Mouse (Mus musculus) liver, embryonic 11.5 days (tissue): Measurements from ENCODE around the gene Tmem56. TPM values are rescaled to one million over a fixed set of nuclear protein-coding genes. Genes with fewer than 3 reads are reported as not detected.

Experiments
- ATAC-seq: fragments of 200-750 bp; cut with Nextera tagmentation; replicated peaks from 2 replicates; pipeline ENCODE4 v1.8.0; 2017; ENCODE audit warnings: moderate number of reproducible peaks, mild to moderate bottlenecking, moderate TSS enrichment, moderate library complexity; ENCODE audit not compliant: low FRiP score
- DNase-seq: peaks from one replicate; pipeline ENCODE4 v3.0.0-alpha.2; 2017; ENCODE audit warnings: low spot score
- H3K27ac ChIP-seq: fragments of 300-500 bp; sonication (generic); 2 replicates; pipeline ENCODE4 v1.5.1; 2014; ENCODE audit warnings: mild to moderate bottlenecking, low read depth, low read length, control low read depth
- H3K27me3 ChIP-seq: fragments of 300-500 bp; sonication (generic); replicated peaks from 2 replicates; pipeline ENCODE4 v1.6.1; 2014; ENCODE audit warnings: low read length, mixed read lengths; ENCODE audit not compliant: control insufficient read depth, insufficient read depth
- H3K36me3 ChIP-seq: fragments of 300-500 bp; sonication (generic); 2 replicates; pipeline ENCODE4 v1.6.1; 2014; ENCODE audit warnings: mild to moderate bottlenecking, low read length, moderate library complexity, mixed read lengths; ENCODE audit not compliant: control insufficient read depth, insufficient read depth
- H3K4me1 ChIP-seq: fragments of 300-500 bp; sonication (generic); replicated peaks from 2 replicates; pipeline ENCODE4 v1.6.1; 2014; ENCODE audit warnings: low read length, mixed read lengths; ENCODE audit not compliant: control insufficient read depth, insufficient read depth
- H3K4me2 ChIP-seq: fragments of 300-500 bp; sonication (generic); 2 replicates; pipeline ENCODE4 v1.6.1; 2014; ENCODE audit warnings: mild to moderate bottlenecking, control low read depth, moderate library complexity
- H3K4me3 ChIP-seq: fragments of 300-500 bp; sonication (generic); 2 replicates; pipeline ENCODE4 v1.5.1; 2014; ENCODE audit warnings: low read depth, low read length, control low read depth
- H3K9ac ChIP-seq: fragments of 300-500 bp; sonication (generic); 2 replicates; pipeline ENCODE4 v1.6.1; 2014; ENCODE audit warnings: low read depth, low read length, control low read depth
- H3K9me3 ChIP-seq: fragments of 300-500 bp; sonication (generic); 2 replicates; pipeline ENCODE4 v1.6.1; 2016; ENCODE audit warnings: low read length, inconsistent platforms, mixed read lengths; ENCODE audit not compliant: control insufficient read depth
- WGBS: fragments of 180-500 bp; shearing (Covaris S2); extraction: QIAGEN DNeasy Blood & Tissue Kit; methylation state at CpG from one replicate; pipeline ENCODE4 v1.1.7; 2014; 5-methylcytosine and 5-hydroxymethylcytosine counted together
- polyA plus RNA-seq: library from polyadenylated mRNA; unstranded; fragments of >200 nt; fragmentation: Nextera tagmentation; extraction: Ambion mirVana; gene quantifications from 2 replicates; pipeline ENCODE4 v1.2.1, GENCODE M21; 2014

Gene Tmem56
- polyA plus RNA-seq, 1 experiment from 2014 or later = 31.2 TPM

DNA sequence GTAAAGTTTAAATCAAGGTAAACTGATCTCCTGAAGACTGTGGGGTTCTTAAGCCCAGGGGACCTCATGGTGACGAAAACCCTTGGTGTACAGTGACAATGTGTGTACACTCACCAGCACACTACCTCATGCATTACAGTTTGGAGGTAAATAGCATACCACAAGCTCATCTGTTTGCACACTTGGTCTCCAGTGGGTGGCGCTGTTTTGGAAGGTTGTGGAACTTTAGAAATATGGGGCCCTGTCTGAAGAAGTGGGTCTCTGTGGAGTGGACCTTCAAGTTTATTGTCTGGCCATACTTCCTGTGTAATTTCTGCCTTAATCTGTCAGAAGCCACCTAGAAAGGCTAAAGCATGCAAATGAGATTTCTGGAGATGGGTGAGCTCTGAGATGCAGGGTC, 121.2 kb downstream of the Tmem56 start:
- Histone ChIP-seq H3K4me1 (peaks cover 3% of the 10 kb centered on the region; the same call in 1 of the 2 replicates), H3K4me3 (no peak overlapping the region), H3K4me2 (no peak overlapping the region), H3K9me3 (no peaks in the 10 kb centered on the region), H3K27ac (no peak overlapping the region), H3K9ac (no peak overlapping the region), H3K27me3 (no peaks in the 10 kb centered on the region), H3K36me3 (no peaks in the 10 kb centered on the region; the same call in 1 of the 2 replicates)
- ATAC-seq (no peak), DNase-seq (no peak)
- WGBS = 41% methylated on average over 2 of the region's 2 CpGs

DNA sequence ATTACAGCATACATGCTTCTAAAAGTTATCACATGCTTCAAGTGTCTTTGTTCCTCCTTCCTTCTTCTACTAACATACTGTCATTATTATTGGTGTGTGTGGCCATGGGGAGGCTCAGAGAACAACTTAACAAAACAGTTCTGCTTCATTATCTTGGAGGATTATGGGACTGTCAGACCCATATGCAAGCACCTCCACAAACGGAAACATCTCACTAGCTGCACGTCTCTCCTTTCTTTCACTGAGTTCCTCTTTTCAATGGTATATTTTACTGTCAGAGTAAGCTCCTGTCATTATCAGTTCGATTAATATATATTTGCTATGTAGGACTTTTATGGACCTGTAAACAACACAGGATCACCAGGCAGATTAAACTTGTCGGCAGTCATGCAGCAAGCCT, 122.5 kb downstream of the Tmem56 start:
- no peak overlapping the region for H3K27ac ChIP-seq
- H3K4me1 ChIP-seq = peaks cover 3% of the 10 kb centered on the region; the same call in 1 of the 2 replicates
- H3K36me3 ChIP-seq = no peaks in the 10 kb centered on the region
- H3K27me3 ChIP-seq = no peaks in the 10 kb centered on the region
- 38% methylated on average over 4 of the region's 4 CpGs for WGBS
- DNase-seq (no peak), ATAC-seq (no peak)
- H3K9me3 ChIP-seq = no peaks in the 10 kb centered on the region
- H3K4me2 ChIP-seq = no peak overlapping the region
- no peak overlapping the region for H3K4me3 ChIP-seq
- H3K9ac ChIP-seq = no peak overlapping the region

DNA sequence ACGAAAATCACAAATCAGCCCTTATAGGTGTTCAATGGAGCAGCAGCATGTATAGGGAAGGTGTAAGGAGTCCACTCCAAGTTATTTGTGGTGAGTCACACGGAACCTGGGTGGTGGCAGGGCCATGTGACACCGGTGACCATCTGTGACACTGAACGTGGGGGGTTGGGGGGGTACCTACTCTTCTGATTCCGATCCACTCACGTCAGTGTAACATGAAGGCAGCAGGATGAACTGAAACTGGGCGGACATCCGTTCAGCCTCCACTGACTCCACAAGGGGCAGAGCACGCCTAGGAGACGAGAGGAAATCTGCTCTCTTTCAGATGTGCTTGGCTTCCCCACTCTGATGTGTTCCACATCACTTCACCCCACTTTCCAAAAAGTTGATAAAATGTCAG, 123.3 kb downstream of the Tmem56 start:
- DNase-seq (no peak), ATAC-seq (no peak)
- no peak overlapping the region for H3K9ac ChIP-seq
- H3K4me1 ChIP-seq = peaks cover 3% of the 10 kb centered on the region; the same call in 1 of the 2 replicates
- H3K36me3 ChIP-seq = no peaks in the 10 kb centered on the region
- no peak overlapping the region for H3K4me3 ChIP-seq
- H3K27ac ChIP-seq = no peak overlapping the region
- H3K4me2 ChIP-seq = no peak overlapping the region
- no peaks in the 10 kb centered on the region for H3K9me3 ChIP-seq
- 80% methylated on average over 10 of the region's 10 CpGs for WGBS
- H3K27me3 ChIP-seq = no peaks in the 10 kb centered on the region

DNA sequence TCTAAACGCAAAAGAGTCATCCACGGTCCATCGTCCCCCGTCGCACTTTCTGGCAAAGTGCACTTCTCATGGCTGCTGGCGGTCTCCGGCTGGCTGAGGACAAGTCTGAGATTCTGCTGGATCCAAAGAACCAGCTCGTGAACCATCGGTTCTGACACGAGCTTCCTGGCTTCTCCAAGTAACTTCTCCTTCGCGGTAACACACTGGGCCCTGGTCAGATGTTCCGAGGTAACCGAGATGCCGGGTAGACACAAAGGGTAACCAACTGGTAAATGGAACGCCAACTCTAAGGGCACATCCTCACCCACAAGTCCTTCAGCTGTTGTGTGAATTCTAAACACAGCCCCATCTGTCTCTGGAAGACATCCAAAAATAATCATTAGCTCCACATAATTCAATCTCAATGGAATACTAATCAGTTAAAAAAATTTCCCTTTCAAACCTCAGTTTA, 124.0 kb downstream of the Tmem56 start:
- no peaks in the 10 kb centered on the region for H3K27me3 ChIP-seq
- no peak for DNase-seq
- ATAC-seq = no peak
- H3K4me2 ChIP-seq = no peak overlapping the region
- no peak overlapping the region for H3K4me3 ChIP-seq
- H3K4me1 ChIP-seq = peaks cover 3% of the 10 kb centered on the region; the same call in 1 of the 2 replicates
- H3K9ac ChIP-seq = no peak overlapping the region
- no peaks in the 10 kb centered on the region for H3K9me3 ChIP-seq
- no peaks in the 10 kb centered on the region for H3K36me3 ChIP-seq
- WGBS = 90% methylated on average over 16 of the region's 16 CpGs
- H3K27ac ChIP-seq = no peak overlapping the region

DNA sequence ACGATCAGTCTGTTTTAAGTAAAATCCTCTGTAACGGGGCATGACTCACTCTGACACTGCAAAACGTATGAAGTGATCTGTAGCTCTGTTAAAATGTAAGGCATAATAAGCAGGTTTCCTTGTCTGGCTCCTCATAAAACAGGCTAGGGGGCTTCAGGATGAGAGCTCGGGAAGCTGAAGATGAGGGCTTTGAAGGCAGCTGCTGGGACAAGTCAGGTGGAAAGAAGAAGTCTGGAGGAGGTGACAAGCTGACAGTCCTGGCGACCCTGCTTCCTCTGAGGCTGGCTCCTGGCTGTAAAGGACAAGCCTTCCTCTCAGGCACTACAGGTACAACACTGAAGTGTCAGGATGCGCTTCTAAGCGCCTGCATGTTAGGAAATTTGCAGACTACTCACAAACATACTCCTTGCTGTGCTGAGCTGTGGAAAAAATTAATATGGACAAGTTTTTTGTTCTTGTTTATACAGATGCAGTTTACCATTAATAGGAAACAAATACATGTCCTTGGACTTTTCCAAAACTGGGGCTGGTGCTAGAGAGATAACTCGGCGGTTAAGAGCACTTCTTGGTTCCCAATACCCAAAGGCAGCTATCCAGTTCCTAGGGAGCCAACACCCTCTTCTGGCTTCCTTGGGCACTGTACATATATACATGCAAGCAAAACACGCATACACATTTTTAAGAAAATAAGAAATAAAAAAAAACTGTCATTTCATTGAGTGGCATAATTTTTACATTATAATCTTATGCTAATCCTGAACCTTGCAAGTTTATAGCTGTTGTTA, 125.2 kb downstream of the Tmem56 start:
- H3K36me3 ChIP-seq = no peaks in the 10 kb centered on the region
- no peak for ATAC-seq
- no peaks in the 10 kb centered on the region for H3K27me3 ChIP-seq
- no peak for DNase-seq
- H3K27ac ChIP-seq = no peak overlapping the region
- H3K9me3 ChIP-seq = no peaks in the 10 kb centered on the region
- no peak overlapping the region for H3K4me2 ChIP-seq
- WGBS = 68% methylated on average over 10 of the region's 10 CpGs
- no peak overlapping the region for H3K9ac ChIP-seq
- no peak overlapping the region for H3K4me3 ChIP-seq
- no peaks in the 10 kb centered on the region; the same call in 1 of the 2 replicates for H3K4me1 ChIP-seq

DNA sequence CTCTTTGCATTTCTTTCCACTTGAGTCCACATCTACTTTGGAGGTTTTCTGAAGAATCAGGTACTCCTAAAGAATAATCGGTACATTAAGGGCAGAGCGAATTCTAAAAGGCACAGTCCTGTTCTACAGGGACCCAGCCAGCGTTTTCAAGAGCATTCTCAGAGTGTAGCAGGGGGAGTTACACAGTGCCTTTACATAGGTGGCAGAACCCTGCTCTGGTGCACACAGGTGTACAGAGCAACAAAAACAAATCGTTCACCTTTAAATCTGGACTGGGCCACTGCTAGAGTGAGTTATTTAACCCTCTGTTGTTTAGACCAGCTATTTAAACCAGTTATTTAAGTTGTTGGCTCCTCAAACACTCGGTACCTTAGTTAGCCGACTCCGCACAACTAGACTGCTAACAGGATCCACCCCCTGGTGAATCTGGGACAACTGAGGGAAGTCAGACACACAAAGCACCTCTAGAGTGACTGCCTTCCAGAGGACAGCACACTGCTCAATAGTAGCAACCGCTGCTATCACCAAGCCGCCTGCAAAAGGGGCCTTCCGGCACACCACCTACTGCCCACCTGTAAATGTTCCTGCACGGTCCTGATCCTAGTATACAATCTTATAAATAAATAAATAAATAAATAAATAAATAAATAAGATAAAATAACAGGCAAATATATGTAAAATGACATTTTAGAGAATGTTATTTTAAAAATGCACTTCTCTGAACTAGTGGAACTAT, 126.3 kb downstream of the Tmem56 start:
- DNase-seq (no peak), ATAC-seq (no peak)
- Histone ChIP-seq H3K4me3 (no peak overlapping the region), H3K27ac (no peak overlapping the region), H3K4me1 (no peaks in the 10 kb centered on the region; the same call in 1 of the 2 replicates), H3K4me2 (no peak overlapping the region), H3K9me3 (no peaks in the 10 kb centered on the region), H3K36me3 (no peaks in the 10 kb centered on the region), H3K27me3 (no peaks in the 10 kb centered on the region), H3K9ac (no peak overlapping the region)
- 80% methylated on average over 11 of the region's 11 CpGs for WGBS

DNA sequence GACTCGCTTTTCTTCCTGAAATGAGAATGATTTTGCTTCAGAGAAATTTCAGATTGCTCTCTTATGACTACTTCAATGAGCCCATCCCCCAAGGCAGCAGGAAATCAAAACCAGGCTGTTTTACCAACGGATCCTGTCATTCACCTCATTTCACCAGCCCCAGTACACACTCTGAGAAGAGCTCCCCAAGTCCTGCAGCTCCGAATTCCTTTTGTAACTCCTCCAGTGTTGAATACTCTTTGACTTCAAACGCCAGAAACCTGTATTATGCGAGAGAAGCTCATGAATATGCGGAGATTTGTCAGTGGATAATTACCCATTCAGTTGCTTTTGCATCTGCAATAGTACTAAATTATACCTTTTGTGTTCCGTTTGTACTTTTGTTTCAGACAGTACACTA, 126.9 kb downstream of the Tmem56 start:
- DNase-seq (peak; percentile 5), ATAC-seq (no peak)
- H3K36me3 ChIP-seq = no peaks in the 10 kb centered on the region
- no peaks in the 10 kb centered on the region; the same call in 1 of the 2 replicates for H3K4me1 ChIP-seq
- H3K27ac ChIP-seq = no peak overlapping the region
- H3K27me3 ChIP-seq = no peaks in the 10 kb centered on the region
- H3K9ac ChIP-seq = no peak overlapping the region
- no peaks in the 10 kb centered on the region for H3K9me3 ChIP-seq
- no peak overlapping the region for H3K4me3 ChIP-seq
- WGBS = 54% methylated on average over 7 of the region's 7 CpGs
- no peak overlapping the region for H3K4me2 ChIP-seq
